Mouse (Mus musculus) intestine, embryonic 16.5 days (tissue): ENCODE results near the gene Gsdma2. TPM values are rescaled to one million over a fixed set of nuclear protein-coding genes. Genes with fewer than 3 reads are reported as not detected.

Experiments used
- ATAC-seq: fragments of 200-750 bp; cut with Nextera tagmentation; 2 replicates; pipeline ENCODE4 v1.8.0; 2017; ENCODE audit warnings: moderate TSS enrichment, moderate library complexity
- H3K27ac ChIP-seq: fragments of 300-500 bp; sonication (generic); 2 replicates; pipeline ENCODE4 v1.5.1; 2014; ENCODE audit warnings: mild to moderate bottlenecking, low read length
- H3K27me3 ChIP-seq: fragments of 300-500 bp; sonication (generic); replicated peaks from 2 replicates; pipeline ENCODE4 v1.6.1; 2014; ENCODE audit warnings: low read length, control low read depth, mixed read lengths; ENCODE audit not compliant: control insufficient read depth, insufficient read depth
- H3K36me3 ChIP-seq: fragments of 300-500 bp; sonication (generic); 2 replicates; pipeline ENCODE4 v1.6.1; 2014; ENCODE audit warnings: low read length, control low read depth; ENCODE audit not compliant: control insufficient read depth, insufficient read depth
- H3K4me1 ChIP-seq: fragments of 300-500 bp; sonication (generic); 2 replicates; pipeline ENCODE4 v1.6.1; 2014; ENCODE audit warnings: low read length, control low read depth, mixed read lengths; ENCODE audit not compliant: control insufficient read depth, insufficient read depth
- H3K4me2 ChIP-seq: fragments of 300-500 bp; sonication (generic); 2 replicates; pipeline ENCODE4 v1.6.1; 2014; ENCODE audit warnings: low read depth, low read length, control low read depth
- H3K4me3 ChIP-seq: fragments of 300-500 bp; sonication (generic); 2 replicates; pipeline ENCODE4 v1.5.1; 2014; ENCODE audit warnings: mild to moderate bottlenecking, low read length
- H3K9ac ChIP-seq: fragments of 300-500 bp; sonication (generic); 2 replicates; pipeline ENCODE4 v1.6.1; 2014; ENCODE audit warnings: low read depth, low read length
- H3K9me3 ChIP-seq: fragments of 300-500 bp; sonication (generic); 2 replicates; pipeline ENCODE4 v1.6.1; 2016; ENCODE audit warnings: low read length, control low read depth; ENCODE audit not compliant: control insufficient read depth
- WGBS: fragments of 180-500 bp; shearing (Covaris S2); extraction: QIAGEN DNeasy Blood & Tissue Kit; methylation state at CpG from one replicate; pipeline ENCODE4 v1.1.7; 2014; 5-methylcytosine and 5-hydroxymethylcytosine counted together
- polyA plus RNA-seq: library from polyadenylated mRNA; unstranded; fragments of >200 nt; fragmentation: Nextera tagmentation; extraction: Ambion mirVana; gene quantifications from 2 replicates; pipeline ENCODE4 v1.2.1, GENCODE M21; 2015

The Gsdma2 gene
- polyA plus RNA-seq, 1 experiment from 2014 or later, result 0.93 TPM

DNA sequence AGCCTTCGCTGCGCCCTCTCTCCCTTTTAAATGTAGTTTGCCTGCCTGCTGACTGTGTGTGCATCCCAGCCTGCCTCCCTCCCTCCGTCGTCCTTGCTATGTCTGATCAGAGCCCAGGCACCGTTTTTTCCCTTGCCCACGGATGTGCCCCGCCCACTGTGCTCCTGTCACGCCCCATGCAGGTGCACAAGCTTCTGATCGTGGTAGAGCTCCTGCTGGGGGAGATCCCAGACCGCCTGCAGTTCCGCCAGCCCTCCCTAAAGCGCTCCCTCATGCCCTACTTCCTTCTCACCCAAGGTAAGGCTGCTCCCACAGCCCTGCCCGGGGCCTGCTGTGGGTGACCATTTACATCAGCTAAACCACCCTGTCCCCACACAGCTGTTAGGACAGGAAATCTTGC is 46.6 kb downstream of the Gsdma2 start:
- Histone ChIP-seq H3K4me2 (no peak overlapping the region), H3K36me3 (peaks cover 41% of the 10 kb centered on the region)
- 0 out of 2 replicates have a peak, but pooled peaks have one; percentile 21 for ATAC-seq

DNA sequence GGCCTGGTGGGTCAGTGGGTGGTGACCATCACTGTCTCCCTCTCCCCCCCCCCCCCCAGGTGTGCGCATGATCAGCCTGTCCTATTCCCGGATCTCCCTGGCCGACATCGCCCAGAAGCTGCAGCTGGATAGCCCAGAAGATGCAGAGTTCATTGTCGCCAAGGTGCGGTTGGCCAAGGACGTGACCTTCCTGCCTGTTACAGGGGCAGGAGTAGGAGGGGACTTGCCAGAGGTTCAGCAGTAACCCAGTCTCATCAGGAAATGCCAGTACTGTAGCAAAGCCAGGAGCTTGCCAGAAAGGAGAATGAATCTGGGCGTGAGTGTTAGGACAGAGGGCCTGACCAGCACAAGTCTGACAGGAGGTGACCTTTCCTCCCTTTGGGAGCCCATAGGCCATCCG is 47.2 kb downstream of the Gsdma2 start:
- 89% methylated on average over 9 of the region's 9 CpGs for WGBS
- no peaks in the 10 kb centered on the region for H3K4me1 ChIP-seq
- no peak overlapping the region for H3K27ac ChIP-seq
- H3K4me2 ChIP-seq, result no peak overlapping the region
- H3K9ac ChIP-seq, result no peak overlapping the region
- H3K4me3 ChIP-seq, result no peak overlapping the region
- no peak for ATAC-seq
- no peaks in the 10 kb centered on the region for H3K27me3 ChIP-seq
- H3K9me3 ChIP-seq, result no peaks in the 10 kb centered on the region
- H3K36me3 ChIP-seq, result peaks cover 41% of the 10 kb centered on the region

More for the DNA sequence above, 46.6 kb downstream of the Gsdma2 start:
- Histone ChIP-seq H3K4me1 (no peaks in the 10 kb centered on the region), H3K4me3 (no peak overlapping the region), H3K27me3 (no peaks in the 10 kb centered on the region), H3K27ac (no peak overlapping the region), H3K9me3 (no peaks in the 10 kb centered on the region), H3K9ac (no peak overlapping the region)
- 71% methylated on average over 13 of the region's 13 CpGs for WGBS

DNA sequence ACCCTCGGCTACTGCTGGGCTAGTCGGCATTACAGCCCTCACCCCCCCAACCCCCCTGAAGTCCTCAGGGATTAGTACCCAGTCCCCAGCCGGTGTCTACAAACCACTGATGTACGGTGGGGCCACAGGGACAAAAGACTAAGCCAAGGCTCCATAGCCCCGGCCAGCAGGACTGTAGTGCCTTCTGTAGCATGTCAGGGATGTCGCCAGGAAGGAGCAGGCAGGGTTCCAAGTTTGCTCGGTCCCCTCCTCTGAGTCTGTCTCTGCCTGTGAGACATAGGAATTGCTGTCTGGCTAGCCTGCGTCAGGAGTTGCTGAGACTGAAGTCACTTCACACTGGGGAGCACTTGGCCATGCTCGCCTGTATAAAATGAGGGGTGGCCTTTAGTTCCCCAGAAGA is 47.7 kb downstream of the Gsdma2 start:
- Histone ChIP-seq H3K9me3 (no peaks in the 10 kb centered on the region), H3K9ac (no peak overlapping the region), H3K27me3 (no peaks in the 10 kb centered on the region), H3K4me2 (no peak overlapping the region), H3K4me3 (no peak overlapping the region), H3K27ac (no peak overlapping the region), H3K4me1 (no peaks in the 10 kb centered on the region), H3K36me3 (peaks cover 41% of the 10 kb centered on the region)
- no peak for ATAC-seq
- WGBS, result 80% methylated on average over 9 of the region's 9 CpGs

DNA sequence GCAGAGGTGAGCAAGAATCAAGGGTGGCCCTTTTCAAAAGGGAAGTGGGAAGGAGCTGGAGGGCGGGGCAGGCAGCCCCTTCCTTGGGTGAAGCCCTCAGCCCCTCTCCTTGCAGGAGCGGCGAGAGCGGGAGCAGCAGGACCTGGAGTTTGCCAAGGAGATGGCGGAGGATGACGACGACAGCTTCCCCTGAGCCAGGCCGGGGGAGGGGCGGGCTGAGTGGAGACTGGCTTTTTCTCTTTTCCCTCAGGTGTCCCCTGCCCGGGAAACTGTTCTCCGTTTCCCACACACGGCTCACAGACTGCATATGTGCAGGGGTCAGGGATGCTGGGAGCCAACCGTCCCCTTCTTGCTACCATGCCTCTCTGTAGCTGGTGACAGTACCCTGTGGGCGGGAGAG is 48.8 kb downstream of the Gsdma2 start:
- H3K27ac ChIP-seq, result no peak overlapping the region
- 67% methylated on average over 14 of the region's 14 CpGs for WGBS
- no peaks in the 10 kb centered on the region for H3K27me3 ChIP-seq
- no peak overlapping the region for H3K4me3 ChIP-seq
- H3K9ac ChIP-seq, result no peak overlapping the region
- H3K4me2 ChIP-seq, result no peak overlapping the region
- ATAC-seq, result no peak
- H3K4me1 ChIP-seq, result no peaks in the 10 kb centered on the region
- peaks cover 34% of the 10 kb centered on the region for H3K36me3 ChIP-seq
- H3K9me3 ChIP-seq, result no peaks in the 10 kb centered on the region

DNA sequence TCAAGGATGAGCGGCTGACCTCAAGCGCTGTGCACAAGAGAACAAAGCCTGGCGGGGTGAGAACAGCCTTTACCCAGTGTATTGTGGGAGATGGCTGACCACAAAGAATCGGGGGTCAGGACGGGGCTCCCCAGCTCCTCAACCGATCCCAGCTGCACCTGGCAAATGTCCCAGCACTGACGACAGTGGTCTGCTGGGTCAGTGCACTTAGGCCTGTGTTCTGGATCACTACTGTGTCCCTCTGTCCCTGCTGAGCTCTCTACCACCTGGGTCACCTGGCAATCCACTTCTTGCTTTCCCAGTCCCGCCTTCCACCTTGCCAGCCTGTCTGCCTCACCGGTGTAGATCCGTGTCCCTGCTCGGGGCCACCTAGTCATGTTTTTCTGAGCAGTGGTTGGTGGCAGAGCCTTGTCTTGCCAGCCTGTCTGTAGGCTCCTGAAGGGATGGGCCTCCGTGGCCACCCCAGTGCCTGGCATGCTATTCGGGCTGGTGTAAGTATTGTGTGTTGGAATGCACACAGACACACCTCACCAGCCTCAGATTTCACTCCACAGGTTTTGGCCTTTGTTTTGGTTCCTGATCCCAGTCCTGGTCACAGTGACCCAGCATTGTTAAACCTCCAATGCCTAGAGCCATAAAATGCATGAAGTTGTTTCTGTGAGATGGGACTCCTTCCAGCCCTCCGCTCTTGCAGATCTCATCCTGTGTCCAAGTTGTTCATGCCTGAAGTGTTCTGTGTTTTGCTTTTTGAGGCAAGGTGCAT is 50.1 kb downstream of the Gsdma2 start:
- H3K4me1 ChIP-seq, result no peaks in the 10 kb centered on the region
- 86% methylated on average over 14 of the region's 14 CpGs for WGBS
- no peak overlapping the region for H3K9ac ChIP-seq
- H3K4me2 ChIP-seq, result no peak overlapping the region
- H3K9me3 ChIP-seq, result no peaks in the 10 kb centered on the region
- H3K27ac ChIP-seq, result no peak overlapping the region
- H3K4me3 ChIP-seq, result no peak overlapping the region
- ATAC-seq, result no peak
- peaks cover 25% of the 10 kb centered on the region for H3K36me3 ChIP-seq
- H3K27me3 ChIP-seq, result no peaks in the 10 kb centered on the region

DNA sequence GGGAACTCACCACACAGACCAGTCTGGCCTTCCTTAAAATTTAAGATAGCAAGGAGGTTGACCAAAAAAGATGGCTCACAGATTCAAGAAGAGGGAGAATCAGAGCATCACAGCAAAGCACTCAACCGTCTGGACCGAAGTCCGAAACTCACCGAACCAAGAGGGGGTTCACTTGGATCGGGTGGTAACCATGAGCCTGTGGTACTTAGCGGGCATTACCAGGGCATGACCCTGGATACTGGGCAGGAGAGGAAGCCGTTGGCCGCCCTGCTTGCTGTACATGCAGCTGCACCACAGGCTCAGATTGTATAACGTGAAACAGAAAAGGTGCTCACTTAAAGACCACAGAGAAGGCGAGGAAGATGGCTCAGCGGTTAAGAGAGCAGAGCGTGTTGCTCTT is 50.7 kb downstream of the Gsdma2 start:
- no peak overlapping the region for H3K27ac ChIP-seq
- no peak overlapping the region for H3K4me2 ChIP-seq
- peaks cover 19% of the 10 kb centered on the region for H3K36me3 ChIP-seq
- no peaks in the 10 kb centered on the region for H3K9me3 ChIP-seq
- no peaks in the 10 kb centered on the region for H3K27me3 ChIP-seq
- H3K4me3 ChIP-seq, result no peak overlapping the region
- H3K9ac ChIP-seq, result no peak overlapping the region
- ATAC-seq, result no peak
- no peaks in the 10 kb centered on the region for H3K4me1 ChIP-seq
- 89% methylated on average over 12 of the region's 12 CpGs for WGBS

DNA sequence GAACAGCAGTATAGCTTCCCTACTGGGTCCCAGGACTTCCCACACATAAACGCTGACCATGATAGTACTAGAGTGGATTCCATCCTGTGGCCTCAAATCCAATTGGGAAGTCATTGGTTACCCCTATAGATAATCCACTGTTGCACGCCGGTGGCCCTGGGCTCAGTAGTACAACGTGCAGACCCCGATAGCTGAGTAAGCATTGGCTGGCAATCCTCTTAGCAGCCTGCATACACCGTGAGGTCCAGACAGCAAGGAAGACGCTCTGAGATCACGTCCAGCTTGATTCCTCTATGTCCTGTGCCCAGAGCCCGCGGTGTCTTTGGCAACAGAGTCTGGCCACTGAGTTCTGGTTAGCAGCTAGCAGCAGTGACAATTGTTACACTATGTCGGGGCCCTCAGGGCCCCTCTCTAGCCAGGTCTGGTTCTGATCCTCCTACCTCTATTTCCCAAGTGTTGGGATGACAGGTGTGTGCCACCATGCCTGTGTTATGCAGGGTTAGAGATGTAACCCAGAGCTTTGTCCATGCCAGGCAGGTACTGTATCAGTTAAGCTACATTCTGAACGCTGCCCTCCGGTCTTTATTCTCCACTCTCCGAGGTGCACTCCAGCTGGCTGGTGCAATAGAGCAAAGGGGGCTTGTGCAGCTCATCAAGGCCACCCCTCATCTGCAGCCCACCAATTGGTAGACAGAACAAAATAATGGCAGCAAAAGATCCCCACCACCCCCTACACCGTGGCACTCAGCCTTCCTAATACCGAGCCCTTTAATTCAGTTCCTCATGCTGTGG is 52.5 kb downstream of the Gsdma2 start:
- Histone ChIP-seq H3K9ac (no peak overlapping the region), H3K27ac (no peak overlapping the region), H3K4me2 (no peak overlapping the region), H3K9me3 (no peaks in the 10 kb centered on the region), H3K27me3 (no peaks in the 10 kb centered on the region), H3K4me1 (no peaks in the 10 kb centered on the region), H3K36me3 (peaks cover 12% of the 10 kb centered on the region), H3K4me3 (no peak overlapping the region)
- ATAC-seq, result no peak
- WGBS, result 82% methylated on average over 16 of the region's 16 CpGs

DNA sequence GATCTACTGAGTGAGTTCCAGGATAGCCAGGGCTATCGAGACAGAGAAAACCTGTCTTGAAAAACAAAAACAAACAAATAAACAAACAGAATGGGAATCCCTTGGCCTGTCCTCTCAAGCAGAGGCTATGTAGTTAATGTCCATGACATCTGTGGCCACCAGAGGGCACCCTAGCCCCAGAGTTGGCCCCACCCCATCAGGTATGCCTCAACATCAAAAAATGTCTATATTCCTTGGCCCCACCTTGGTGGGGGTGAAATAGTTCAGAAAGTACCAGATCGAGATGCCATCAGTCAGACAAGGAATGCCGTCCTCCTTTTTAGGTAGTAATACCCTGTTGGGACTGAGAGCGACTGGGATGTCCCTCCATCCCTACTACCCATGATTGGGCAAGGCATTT is 53.4 kb downstream of the Gsdma2 start:
- H3K36me3 ChIP-seq, result peaks cover 9% of the 10 kb centered on the region; the same call in 1 of the 2 replicates
- no peak overlapping the region for H3K4me2 ChIP-seq
- no peak overlapping the region for H3K4me3 ChIP-seq
- H3K9me3 ChIP-seq, result no peaks in the 10 kb centered on the region
- H3K4me1 ChIP-seq, result no peaks in the 10 kb centered on the region
- no peak overlapping the region for H3K27ac ChIP-seq
- H3K9ac ChIP-seq, result no peak overlapping the region
- peak; percentile 65 for ATAC-seq
- 44% methylated on average over 4 of the region's 4 CpGs for WGBS
- H3K27me3 ChIP-seq, result no peaks in the 10 kb centered on the region

DNA sequence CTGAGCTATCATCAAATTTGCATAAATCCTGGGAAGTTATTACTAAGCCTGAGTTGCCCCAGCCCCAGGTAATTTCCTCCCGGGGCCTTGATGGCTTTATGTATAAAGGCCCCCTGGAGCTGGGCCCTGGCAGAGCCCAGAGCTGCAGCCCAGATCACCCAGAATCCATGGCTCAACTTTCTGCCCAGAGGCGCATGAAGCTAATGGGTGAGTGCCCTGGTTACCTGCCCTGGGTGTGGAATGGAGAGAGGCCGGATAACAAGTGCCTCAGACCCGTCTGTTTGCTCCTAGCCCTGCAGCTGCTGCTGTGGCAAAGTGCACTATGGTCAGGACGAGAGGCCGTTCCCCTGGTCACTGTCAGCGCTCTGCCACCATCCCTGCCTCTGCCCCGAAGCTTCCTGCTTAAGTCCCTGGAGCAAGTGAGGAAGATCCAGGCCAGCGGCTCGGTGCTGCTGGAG is 54.7 kb downstream of the Gsdma2 start, which contains the start of gene Csf3:
Csf3 (plus strand) TSS at position 51 of the 458 bp plus-strand sequence.
- ATAC-seq, result no peak
- Histone ChIP-seq H3K4me1 (no peaks in the 10 kb centered on the region), H3K27ac (no peak within 1 kb of the TSS)

More for the DNA sequence above, 54.7 kb downstream of the Gsdma2 start, which contains the start of gene Csf3:
- Histone ChIP-seq H3K9me3 (no peaks in the 10 kb centered on the region), H3K9ac (no peak within 1 kb of the TSS; the same call in 1 of the 2 replicates), H3K36me3 (0 out of 2 replicates have a peak, but pooled peaks cover 4% of the 10 kb centered on the region), H3K27me3 (no peaks in the 10 kb centered on the region), H3K4me2 (no peak within 1 kb of the TSS), H3K4me3 (no peak within 1 kb of the TSS)
- WGBS, result 47% methylated on average over 10 of the region's 10 CpGs
